In genomic region chr2:63832041-63832714, GRCm38 (mm10) we compare ENCODE assay signal across 21 mouse cellular contexts.
DNase-seq lines count a peak whose midpoint lies in the region; ATAC-seq and TF ChIP-seq lines count a peak whose summit lies in the region.
"Had no signal": no experiment of that assay in that cellular context is flagged by ENCODE, and none has a peak within 500 bp of the region (broad histone marks: within the 10 kb centered on the region; RNA-seq: fewer than 3 reads in every experiment).

No protein-coding gene starts in this region.

- H3K27ac ChIP-seq in embryonic facial prominence, embryonic 13.5 days: no peak overlapping the region; the same call in 1 of the 2 replicates
- no peak overlapping the region for H3K27ac ChIP-seq in embryonic facial prominence, embryonic 10.5 days (replicated peaks)
- H3K27ac ChIP-seq in liver, postnatal 0 days (ENCODE audit: low read depth): no peak overlapping the region
- H3K27ac ChIP-seq in liver, embryonic 12.5 days: no peak overlapping the region
- H3K27ac ChIP-seq in heart, embryonic 14.5 days (replicated peaks in 1 of 2; ENCODE audit: control insufficient read depth in 1 of 2, insufficient read depth in 1 of 2, low read depth in 2 of 2, low read length in 2 of 2): peak overlapping the region; percentile 61 to 85
- H3K27ac ChIP-seq in limb, embryonic 14.5 days (replicated peaks; ENCODE audit: low read depth, low read length): no peak overlapping the region
- no peak overlapping the region for H3K27ac ChIP-seq in kidney, embryonic 14.5 days (ENCODE audit: low read depth, low read length)
- H3K27ac ChIP-seq: forebrain, embryonic 12.5 days; hindbrain, embryonic 12.5 days; kidney, postnatal 0 days; macrophage; neural tube, embryonic 15.5 days; stomach, embryonic 15.5 days had no signal

- no peak for TF ChIP-seq CTCF in liver, postnatal 0 days (IDR thresholded peaks at IDR 0.05; ENCODE audit: low read depth)

- H3K4me3 ChIP-seq in embryonic facial prominence, embryonic 13.5 days: no peak overlapping the region
- no peak overlapping the region for H3K4me3 ChIP-seq in embryonic facial prominence, embryonic 10.5 days
- H3K4me3 ChIP-seq in liver, postnatal 0 days (ENCODE audit: low read depth, low read length): no peak overlapping the region
- no peak overlapping the region for H3K4me3 ChIP-seq in liver, embryonic 12.5 days
- H3K4me3 ChIP-seq in heart, embryonic 14.5 days (ENCODE audit: control insufficient read depth in 1 of 2, insufficient read depth in 1 of 2, low read depth in 1 of 2, low read length in 2 of 2): no peak overlapping the region
- H3K4me3 ChIP-seq in limb, embryonic 14.5 days (replicated peaks; ENCODE audit: low read length): no peak overlapping the region
- no peak overlapping the region for H3K4me3 ChIP-seq in kidney, embryonic 14.5 days (ENCODE audit: low read length)
- H3K4me3 ChIP-seq: forebrain, embryonic 12.5 days; hindbrain, embryonic 12.5 days; neural tube, embryonic 15.5 days; stomach, embryonic 15.5 days had no signal

- 0 out of 2 replicates have a peak, but pooled peaks have one; percentile 48 for ATAC-seq in embryonic facial prominence, embryonic 13.5 days (ENCODE audit: insufficient number of reproducible peaks, insufficient read depth, low FRiP score, low TSS enrichment, low read depth)
- ATAC-seq in liver, postnatal 0 days: peak; percentile 84
- ATAC-seq in liver, embryonic 12.5 days: no peak
- ATAC-seq in heart, embryonic 14.5 days (ENCODE audit: insufficient number of reproducible peaks, insufficient read depth, low FRiP score, low read depth): peak; percentile 54; the same call in 1 of the 2 replicates
- peak; percentile 55; the same call in 1 of the 2 replicates for ATAC-seq in limb, embryonic 14.5 days (ENCODE audit: low FRiP score, low read depth)
- no peak for ATAC-seq in kidney, embryonic 14.5 days (ENCODE audit: low FRiP score, low TSS enrichment)
- ATAC-seq: lung, postnatal 0 days had no signal

- H3K9me3 ChIP-seq in embryonic facial prominence, embryonic 13.5 days: no peaks in the 10 kb centered on the region
- no peaks in the 10 kb centered on the region for H3K9me3 ChIP-seq in embryonic facial prominence, embryonic 10.5 days
- H3K9me3 ChIP-seq in liver, postnatal 0 days (ENCODE audit: low read length): no peaks in the 10 kb centered on the region
- H3K9me3 ChIP-seq in liver, embryonic 12.5 days (replicated peaks): no peaks in the 10 kb centered on the region
- H3K9me3 ChIP-seq in heart, embryonic 14.5 days (ENCODE audit: control insufficient read depth, low read length): no peaks in the 10 kb centered on the region
- no peaks in the 10 kb centered on the region for H3K9me3 ChIP-seq in limb, embryonic 14.5 days (ENCODE audit: control insufficient read depth, low read length)
- H3K9me3 ChIP-seq in kidney, embryonic 14.5 days (ENCODE audit: control insufficient read depth, low read length): no peaks in the 10 kb centered on the region
- H3K9me3 ChIP-seq: forebrain, embryonic 12.5 days; hindbrain, embryonic 12.5 days; neural tube, embryonic 15.5 days; stomach, embryonic 15.5 days had no signal

- TF ChIP-seq POLR2A in limb, embryonic 14.5 days (IDR thresholded peaks at IDR 0.05; ENCODE audit: borderline replicate concordance, extremely low read depth, insufficient read depth, insufficient read length): no peak

- peaks cover 14% of the 10 kb centered on the region for H3K4me1 ChIP-seq in embryonic facial prominence, embryonic 13.5 days
- H3K4me1 ChIP-seq in embryonic facial prominence, embryonic 10.5 days: peaks cover 28% of the 10 kb centered on the region
- H3K4me1 ChIP-seq in liver, postnatal 0 days (ENCODE audit: insufficient read depth): no peaks in the 10 kb centered on the region
- no peaks in the 10 kb centered on the region for H3K4me1 ChIP-seq in liver, embryonic 12.5 days
- H3K4me1 ChIP-seq in heart, embryonic 14.5 days (ENCODE audit: control insufficient read depth in 2 of 2, insufficient read depth in 2 of 2, low read length in 2 of 2): peaks cover 10 to 24% of the 10 kb centered on the region in 2 experiments; a peak in 3 of 4 replicates
- peaks cover 5% of the 10 kb centered on the region; the same call in 1 of the 2 replicates for H3K4me1 ChIP-seq in limb, embryonic 14.5 days (ENCODE audit: control insufficient read depth, insufficient read depth, low read length)
- peaks cover 4% of the 10 kb centered on the region; the same call in 1 of the 2 replicates for H3K4me1 ChIP-seq in kidney, embryonic 14.5 days (ENCODE audit: control insufficient read depth, insufficient read depth, low read length)
- H3K4me1 ChIP-seq: forebrain, embryonic 12.5 days; neural tube, embryonic 15.5 days had no signal

- H3K9ac ChIP-seq in embryonic facial prominence, embryonic 13.5 days: no peak overlapping the region
- no peak overlapping the region for H3K9ac ChIP-seq in liver, postnatal 0 days (replicated peaks)
- no peak overlapping the region for H3K9ac ChIP-seq in liver, embryonic 12.5 days
- H3K9ac ChIP-seq in heart, embryonic 14.5 days (ENCODE audit: low read length): no peak overlapping the region
- H3K9ac ChIP-seq in limb, embryonic 14.5 days (ENCODE audit: low read depth, low read length, severe bottlenecking): no peak overlapping the region
- H3K9ac ChIP-seq in kidney, embryonic 14.5 days (ENCODE audit: low read depth, low read length): no peak overlapping the region
- H3K9ac ChIP-seq: forebrain, embryonic 12.5 days; hindbrain, embryonic 12.5 days; neural tube, embryonic 15.5 days; stomach, embryonic 15.5 days had no signal

- WGBS in embryonic facial prominence, embryonic 13.5 days: 79% methylated on average over 4 of the region's 4 CpGs
- 82% methylated on average over 4 of the region's 4 CpGs for WGBS in embryonic facial prominence, embryonic 10.5 days
- 42% methylated on average over 4 of the region's 4 CpGs for WGBS in liver, postnatal 0 days (ENCODE audit: insufficient replicate concordance)
- WGBS in liver, embryonic 12.5 days (ENCODE audit: insufficient replicate concordance): 60% methylated on average over 4 of the region's 4 CpGs
- whole genome bisulfite sequencing in heart, embryonic 14.5 days: 44% methylated on average over 4 of the region's 4 CpGs
- 71% methylated on average over 4 of the region's 4 CpGs for WGBS in limb, embryonic 14.5 days
- 85% methylated on average over 4 of the region's 4 CpGs for WGBS in kidney, embryonic 14.5 days

- no peaks in the 10 kb centered on the region for H3K36me3 ChIP-seq in embryonic facial prominence, embryonic 13.5 days
- H3K36me3 ChIP-seq in embryonic facial prominence, embryonic 10.5 days (replicated peaks): no peaks in the 10 kb centered on the region
- no peaks in the 10 kb centered on the region for H3K36me3 ChIP-seq in liver, postnatal 0 days (replicated peaks; ENCODE audit: insufficient read depth, low read length)
- no peaks in the 10 kb centered on the region for H3K36me3 ChIP-seq in liver, embryonic 12.5 days
- no peaks in the 10 kb centered on the region for H3K36me3 ChIP-seq in heart, embryonic 14.5 days (ENCODE audit: control insufficient read depth, insufficient read depth, low read length)
- H3K36me3 ChIP-seq in limb, embryonic 14.5 days (ENCODE audit: control insufficient read depth, insufficient read depth, low read length): no peaks in the 10 kb centered on the region
- H3K36me3 ChIP-seq in kidney, embryonic 14.5 days (ENCODE audit: control insufficient read depth, insufficient read depth, low read length): no peaks in the 10 kb centered on the region
- H3K36me3 ChIP-seq: forebrain, embryonic 12.5 days; hindbrain, embryonic 12.5 days; neural tube, embryonic 15.5 days; stomach, embryonic 15.5 days had no signal

- H3K27me3 ChIP-seq in embryonic facial prominence, embryonic 13.5 days: no peaks in the 10 kb centered on the region
- H3K27me3 ChIP-seq in embryonic facial prominence, embryonic 10.5 days (replicated peaks; ENCODE audit: low read depth, poor library complexity, severe bottlenecking): no peaks in the 10 kb centered on the region
- no peaks in the 10 kb centered on the region for H3K27me3 ChIP-seq in liver, postnatal 0 days (ENCODE audit: insufficient read depth, low read length)
- H3K27me3 ChIP-seq in liver, embryonic 12.5 days (replicated peaks): no peaks in the 10 kb centered on the region
- H3K27me3 ChIP-seq in heart, embryonic 14.5 days (ENCODE audit: control insufficient read depth, insufficient read depth, low read length): no peaks in the 10 kb centered on the region
- H3K27me3 ChIP-seq in limb, embryonic 14.5 days (ENCODE audit: control insufficient read depth, insufficient read depth, low read length): no peaks in the 10 kb centered on the region
- no peaks in the 10 kb centered on the region for H3K27me3 ChIP-seq in kidney, embryonic 14.5 days (ENCODE audit: control insufficient read depth, insufficient read depth, low read length)
- H3K27me3 ChIP-seq: forebrain, embryonic 12.5 days; hindbrain, embryonic 12.5 days; neural tube, embryonic 15.5 days; stomach, embryonic 15.5 days had no signal

- H3K4me2 ChIP-seq in embryonic facial prominence, embryonic 13.5 days: no peak overlapping the region
- H3K4me2 ChIP-seq in liver, postnatal 0 days (ENCODE audit: low read depth, low read length): no peak overlapping the region; the same call in 1 of the 2 replicates
- H3K4me2 ChIP-seq in liver, embryonic 12.5 days: no peak overlapping the region
- no peak overlapping the region for H3K4me2 ChIP-seq in heart, embryonic 14.5 days (ENCODE audit: low read length)
- H3K4me2 ChIP-seq in limb, embryonic 14.5 days (replicated peaks; ENCODE audit: low read depth, low read length, severe bottlenecking): no peak overlapping the region
- no peak overlapping the region for H3K4me2 ChIP-seq in kidney, embryonic 14.5 days (replicated peaks; ENCODE audit: low read depth, low read length)
- H3K4me2 ChIP-seq: forebrain, embryonic 12.5 days; hindbrain, embryonic 12.5 days; neural tube, embryonic 15.5 days; stomach, embryonic 15.5 days had no signal

- TF ChIP-seq EP300 in liver, postnatal 0 days (IDR thresholded peaks at IDR 0.05; ENCODE audit: low read depth): no peak

- DNase-seq in embryonic facial prominence, embryonic 10.5 days (ENCODE audit: low spot score): no peak
- DNase-seq in liver, postnatal 0 days: no peak
- no peak for DNase-seq in limb, embryonic 14.5 days (ENCODE audit: low spot score)
- DNase-seq in kidney, postnatal 4 days: no peak
- DNase-seq: adrenal gland, postnatal 10 days; cerebellum, adult 2 months; cerebellum, postnatal 25 days; kidney, adult 18-20 months; right cerebral cortex, adult 18-20 months; thymus, postnatal 36 days had no signal

Comparison
In these comparisons a context has a peak if more than half of its experiments do, and no peak if none do; other contexts are left out.
1. ATAC-seq: peak in embryonic facial prominence, embryonic 13.5 days (single experiment), liver, postnatal 0 days (single experiment), heart, embryonic 14.5 days (single experiment) and limb, embryonic 14.5 days (single experiment); none in liver, embryonic 12.5 days (single experiment) and kidney, embryonic 14.5 days (single experiment).
2. H3K27ac ChIP-seq: peak in heart, embryonic 14.5 days (2 of 2); none in embryonic facial prominence, embryonic 13.5 days (single experiment), embryonic facial prominence, embryonic 10.5 days (single experiment), liver, postnatal 0 days (single experiment), liver, embryonic 12.5 days (single experiment), limb, embryonic 14.5 days (single experiment) and kidney, embryonic 14.5 days (single experiment).